Mouse (Mus musculus) CH12.LX (cell line): ENCODE measurements at regions not wholly inside any gene's neighbourhood (a gene's known extent, or its start where the extent isn't known, plus 50 kb on each side); places are given as distances from the start of the nearest gene placed in this dataset.

Experiments
- CHD2 ChIP-seq: IDR thresholded peaks from 2 replicates; pipeline ENCODE4 v1.6.1; 2011; ENCODE audit warnings: low read length, improper control_type of control experiment
- CTCF ChIP-seq, 2 experiments: IDR thresholded peaks in 1 of 2; conservative IDR thresholded peaks in 1 of 2; 2 replicates each; pipeline ENCODE4 v1.5.1; 2011 to 2012; ENCODE audit warnings: low read depth in 2 of 2, low read length in 2 of 2, improper control_type of control experiment in 1 of 2, inconsistent platforms in 1 of 2, mild to moderate bottlenecking in 1 of 2, moderate library complexity in 1 of 2
- EP300 ChIP-seq: IDR thresholded peaks from 2 replicates; pipeline ENCODE4 v1.6.1; 2011; ENCODE audit warnings: low read length, improper control_type of control experiment
- MAX ChIP-seq: IDR thresholded peaks from 2 replicates; pipeline ENCODE4 v1.6.1; 2011; ENCODE audit warnings: low read length, improper control_type of control experiment
- MEF2A ChIP-seq: IDR thresholded peaks from 2 replicates; pipeline ENCODE4 v1.6.1; 2014; ENCODE audit warnings: low read depth, mild to moderate bottlenecking, inconsistent platforms, low read length, improper control_type of control experiment, borderline replicate concordance
- POLR2A ChIP-seq: IDR thresholded peaks from 2 replicates; pipeline ENCODE4 v1.6.1; 2011; ENCODE audit warnings: low read depth, mild to moderate bottlenecking, improper control_type of control experiment, low read length
- RAD21 ChIP-seq: IDR thresholded peaks from 2 replicates; pipeline ENCODE4 v1.6.1; 2011; ENCODE audit warnings: low read depth, mild to moderate bottlenecking, low read length, improper control_type of control experiment, moderate library complexity
- USF1 ChIP-seq: IDR thresholded peaks from 2 replicates; pipeline ENCODE4 v1.6.1; 2014; ENCODE audit warnings: low read depth, mild to moderate bottlenecking, inconsistent platforms, low read length, improper control_type of control experiment
- ZC3H11A ChIP-seq: IDR thresholded peaks from 2 replicates; pipeline ENCODE4 v1.6.1; 2012; ENCODE audit warnings: low read depth, mild to moderate bottlenecking, inconsistent platforms, low read length, improper control_type of control experiment
- ZNF384 ChIP-seq: IDR thresholded peaks from 2 replicates; pipeline ENCODE4 v1.6.1; 2012; ENCODE audit warnings: low read depth, low read length, improper control_type of control experiment, inconsistent platforms

DNA sequence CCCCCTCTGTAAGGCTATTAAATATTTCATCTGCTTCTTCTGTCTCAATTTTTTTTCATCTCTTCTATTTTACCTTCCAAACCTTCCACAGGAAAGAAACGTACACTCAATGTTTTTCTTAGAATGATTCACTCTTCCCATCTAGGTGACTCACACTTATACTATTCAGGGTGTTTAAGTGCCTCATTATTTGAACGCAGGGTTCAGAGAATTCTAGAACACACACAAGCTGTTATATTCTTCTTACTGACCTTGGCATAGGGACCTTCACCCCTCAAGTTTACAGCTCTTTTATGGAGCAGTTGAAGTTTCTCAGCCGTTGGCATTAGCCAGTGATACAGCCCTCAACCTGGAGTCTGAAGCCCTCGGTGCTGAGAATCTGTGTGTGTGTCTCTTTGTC, 144.2 kb downstream of the Gpam start:
- TF ChIP-seq USF1 = no peak
- no peak for TF ChIP-seq ZNF384
- TF ChIP-seq MEF2A = no peak
- TF ChIP-seq EP300 = no peak
- no peak for TF ChIP-seq CTCF (conservative IDR thresholded peaks at IDR 0.05 in 1 of 2, IDR thresholded peaks at IDR 0.05 in 1 of 2; ENCODE audit: low read depth in 2 of 2, low read length in 2 of 2)
- TF ChIP-seq POLR2A = no peak
- no peak for TF ChIP-seq ZC3H11A
- TF ChIP-seq MAX = no peak
- no peak for TF ChIP-seq CHD2
- TF ChIP-seq RAD21 = no peak
